Mouse (Mus musculus): ENCODE data around the gene Col23a1. TPM values are rescaled to one million over a fixed set of nuclear protein-coding genes. Genes with fewer than 3 reads are reported as not detected.

Gene Col23a1
- polyA plus RNA-seq, 1 experiment, result 0.76 TPM

DNA sequence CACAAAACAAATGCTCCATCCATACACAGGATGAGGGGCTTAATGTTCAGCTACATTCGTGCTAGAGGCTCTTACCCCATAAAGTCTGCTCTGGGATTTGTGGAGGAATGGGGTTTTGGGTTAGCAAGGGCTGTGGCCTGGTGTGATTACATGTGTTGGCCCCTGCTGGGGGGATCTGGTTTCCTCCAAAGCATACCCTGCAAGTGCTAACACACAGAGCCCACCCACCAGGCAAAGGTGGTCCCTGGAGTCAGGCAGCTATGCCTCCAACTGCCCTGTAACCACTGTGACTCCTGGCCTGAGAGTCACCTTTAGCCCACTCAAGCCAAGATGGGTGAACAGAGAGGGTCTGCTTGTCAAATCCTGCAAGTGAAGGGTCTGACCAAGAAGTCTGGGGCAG lies 82.2 kb downstream of the Col23a1 start:
- H3K9me3 ChIP-seq (replicated peaks; ENCODE audit: control insufficient read depth, insufficient read depth, low read length, poor library complexity, severe bottlenecking), result no peaks in the 10 kb centered on the region
- TF ChIP-seq CTCF (IDR thresholded peaks at IDR 0.05; ENCODE audit: low read depth, low read length) (no peak), POLR2A (IDR thresholded peaks at IDR 0.05; ENCODE audit: insufficient read depth, low read length) (no peak), EP300 (IDR thresholded peaks at IDR 0.05; ENCODE audit: insufficient read depth, low read depth, low read length) (no peak)
- no peak overlapping the region for H3K9ac ChIP-seq (ENCODE audit: low read depth, poor library complexity, severe bottlenecking)
- H3K4me3 ChIP-seq (ENCODE audit: low read depth, low read length), result no peak overlapping the region
- no peak overlapping the region for H3K27ac ChIP-seq (ENCODE audit: insufficient read depth, low read length)
- H3K27me3 ChIP-seq (ENCODE audit: control insufficient read depth, insufficient read depth, low read length, poor library complexity, severe bottlenecking), result no peaks in the 10 kb centered on the region
- no peaks in the 10 kb centered on the region for H3K4me1 ChIP-seq (ENCODE audit: control insufficient read depth, insufficient read depth, low read length)
- no peaks in the 10 kb centered on the region for H3K36me3 ChIP-seq (ENCODE audit: control insufficient read depth, insufficient read depth, low read length, poor library complexity, severe bottlenecking)

DNA sequence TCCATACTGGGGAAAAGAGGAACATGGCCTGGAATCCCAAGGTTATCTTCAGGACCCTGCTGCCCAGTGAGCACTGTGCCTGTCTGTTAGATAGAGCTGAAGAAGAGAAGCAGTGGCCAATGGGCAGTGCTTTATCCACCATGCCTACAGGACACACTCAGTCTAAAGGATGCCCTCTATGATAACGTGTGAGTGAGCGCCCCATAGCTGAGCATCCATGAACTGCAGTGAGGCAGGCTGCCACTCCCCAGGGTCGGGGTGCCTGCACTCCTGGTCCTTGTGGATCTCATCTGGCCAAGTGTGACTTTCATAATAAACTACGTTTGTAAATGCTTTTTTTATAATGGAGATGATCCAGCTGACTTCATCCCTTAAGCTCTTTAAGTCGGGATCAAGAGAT lies 87.5 kb downstream of the Col23a1 start:
- Histone ChIP-seq H3K4me1 (ENCODE audit: control insufficient read depth, insufficient read depth, low read length) (no peaks in the 10 kb centered on the region), H3K9ac (ENCODE audit: low read depth, poor library complexity, severe bottlenecking) (no peak overlapping the region), H3K36me3 (ENCODE audit: control insufficient read depth, insufficient read depth, low read length, poor library complexity, severe bottlenecking) (no peaks in the 10 kb centered on the region), H3K27me3 (ENCODE audit: control insufficient read depth, insufficient read depth, low read length, poor library complexity, severe bottlenecking) (no peaks in the 10 kb centered on the region), H3K4me3 (ENCODE audit: low read depth, low read length) (no peak overlapping the region), H3K9me3 (replicated peaks; ENCODE audit: control insufficient read depth, insufficient read depth, low read length, poor library complexity, severe bottlenecking) (no peaks in the 10 kb centered on the region), H3K27ac (ENCODE audit: insufficient read depth, low read length) (no peak overlapping the region)
- peak; percentile 17 for TF ChIP-seq CTCF (IDR thresholded peaks at IDR 0.05; ENCODE audit: low read depth, low read length)
- no peak for TF ChIP-seq EP300 (IDR thresholded peaks at IDR 0.05; ENCODE audit: insufficient read depth, low read depth, low read length)
- no peak for TF ChIP-seq POLR2A (IDR thresholded peaks at IDR 0.05; ENCODE audit: insufficient read depth, low read length)

DNA sequence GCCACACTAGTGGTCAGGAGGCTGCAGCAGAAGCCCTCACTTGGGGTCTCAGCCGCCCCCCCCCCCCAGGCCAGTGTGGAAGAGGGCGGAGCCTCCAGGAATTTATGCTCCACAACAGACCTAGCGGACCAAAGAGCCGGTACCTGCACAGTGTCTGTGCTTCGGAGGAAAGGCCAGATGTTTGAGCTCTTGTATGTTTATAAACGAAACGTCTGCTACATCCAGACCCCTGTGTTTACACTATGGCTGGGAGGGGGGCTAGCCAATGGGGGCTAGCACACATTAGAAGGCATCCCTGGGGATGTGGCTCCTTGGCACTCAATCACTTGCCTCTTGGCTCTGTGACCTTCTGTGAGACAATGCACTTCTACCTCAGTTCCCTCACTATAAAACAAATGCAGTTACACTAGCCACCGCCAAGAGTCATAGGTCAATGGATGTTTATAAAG lies 99.2 kb downstream of the Col23a1 start:
- Histone ChIP-seq H3K27me3 (ENCODE audit: control insufficient read depth, insufficient read depth, low read length, poor library complexity, severe bottlenecking) (no peaks in the 10 kb centered on the region), H3K4me1 (ENCODE audit: control insufficient read depth, insufficient read depth, low read length) (no peaks in the 10 kb centered on the region), H3K9me3 (replicated peaks; ENCODE audit: control insufficient read depth, insufficient read depth, low read length, poor library complexity, severe bottlenecking) (no peaks in the 10 kb centered on the region), H3K36me3 (ENCODE audit: control insufficient read depth, insufficient read depth, low read length, poor library complexity, severe bottlenecking) (no peaks in the 10 kb centered on the region), H3K27ac (ENCODE audit: insufficient read depth, low read length) (no peak overlapping the region), H3K4me3 (ENCODE audit: low read depth, low read length) (no peak overlapping the region), H3K9ac (ENCODE audit: low read depth, poor library complexity, severe bottlenecking) (no peak overlapping the region)
- no peak for TF ChIP-seq EP300 (IDR thresholded peaks at IDR 0.05; ENCODE audit: insufficient read depth, low read depth, low read length)
- TF ChIP-seq POLR2A (IDR thresholded peaks at IDR 0.05; ENCODE audit: insufficient read depth, low read length), result no peak
- no peak for TF ChIP-seq CTCF (IDR thresholded peaks at IDR 0.05; ENCODE audit: low read depth, low read length)

DNA sequence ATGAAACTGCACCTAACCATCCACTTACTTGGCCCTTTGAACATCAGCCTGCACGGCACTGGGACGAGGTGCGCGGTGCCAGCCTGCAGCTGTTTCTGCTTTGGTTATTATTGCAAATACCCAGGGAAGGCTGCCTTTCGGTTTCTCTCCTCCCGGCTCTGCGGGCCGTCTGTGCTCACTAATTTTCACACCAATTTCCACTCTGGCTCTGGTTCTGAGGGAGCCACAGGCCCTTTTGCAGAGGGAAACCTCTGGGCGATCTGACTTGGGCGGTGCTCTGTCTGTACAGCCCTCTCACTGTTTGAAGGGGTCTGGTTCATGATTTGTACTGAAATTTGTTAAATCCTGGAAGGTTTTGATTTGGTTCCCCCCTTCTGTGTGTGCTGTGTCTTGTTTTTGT lies 100.0 kb downstream of the Col23a1 start:
- Histone ChIP-seq H3K9ac (ENCODE audit: low read depth, poor library complexity, severe bottlenecking) (no peak overlapping the region), H3K27me3 (ENCODE audit: control insufficient read depth, insufficient read depth, low read length, poor library complexity, severe bottlenecking) (no peaks in the 10 kb centered on the region), H3K4me1 (ENCODE audit: control insufficient read depth, insufficient read depth, low read length) (no peaks in the 10 kb centered on the region), H3K4me3 (ENCODE audit: low read depth, low read length) (no peak overlapping the region), H3K36me3 (ENCODE audit: control insufficient read depth, insufficient read depth, low read length, poor library complexity, severe bottlenecking) (no peaks in the 10 kb centered on the region), H3K9me3 (replicated peaks; ENCODE audit: control insufficient read depth, insufficient read depth, low read length, poor library complexity, severe bottlenecking) (no peaks in the 10 kb centered on the region), H3K27ac (ENCODE audit: insufficient read depth, low read length) (no peak overlapping the region)
- TF ChIP-seq CTCF (IDR thresholded peaks at IDR 0.05; ENCODE audit: low read depth, low read length), result no peak
- TF ChIP-seq POLR2A (IDR thresholded peaks at IDR 0.05; ENCODE audit: insufficient read depth, low read length), result no peak
- no peak for TF ChIP-seq EP300 (IDR thresholded peaks at IDR 0.05; ENCODE audit: insufficient read depth, low read depth, low read length)

DNA sequence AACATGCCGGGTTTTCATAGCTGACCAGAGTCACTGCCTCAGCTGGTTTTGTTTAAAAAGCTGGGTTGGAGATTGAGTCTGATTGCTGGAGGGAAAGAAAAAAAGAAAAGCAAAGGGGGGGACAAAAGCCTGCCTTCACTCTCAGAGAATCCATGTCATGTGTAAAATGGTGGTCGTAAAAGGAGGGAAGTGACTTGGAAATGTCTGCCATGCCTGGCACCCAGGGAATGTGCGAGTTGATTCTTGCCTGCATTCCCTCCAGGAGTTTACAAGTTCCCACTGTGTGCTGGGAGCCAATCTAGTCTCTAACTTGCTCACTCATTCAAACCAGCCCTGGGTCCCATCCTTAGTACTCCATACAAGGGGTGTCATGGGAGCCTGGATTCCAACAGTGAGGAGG lies 100.8 kb downstream of the Col23a1 start:
- Histone ChIP-seq H3K36me3 (ENCODE audit: control insufficient read depth, insufficient read depth, low read length, poor library complexity, severe bottlenecking) (no peaks in the 10 kb centered on the region), H3K4me1 (ENCODE audit: control insufficient read depth, insufficient read depth, low read length) (no peaks in the 10 kb centered on the region), H3K9ac (ENCODE audit: low read depth, poor library complexity, severe bottlenecking) (no peak overlapping the region), H3K27ac (ENCODE audit: insufficient read depth, low read length) (no peak overlapping the region), H3K9me3 (replicated peaks; ENCODE audit: control insufficient read depth, insufficient read depth, low read length, poor library complexity, severe bottlenecking) (no peaks in the 10 kb centered on the region), H3K27me3 (ENCODE audit: control insufficient read depth, insufficient read depth, low read length, poor library complexity, severe bottlenecking) (no peaks in the 10 kb centered on the region), H3K4me3 (ENCODE audit: low read depth, low read length) (no peak overlapping the region)
- TF ChIP-seq POLR2A (IDR thresholded peaks at IDR 0.05; ENCODE audit: insufficient read depth, low read length) (no peak), CTCF (IDR thresholded peaks at IDR 0.05; ENCODE audit: low read depth, low read length) (no peak), EP300 (IDR thresholded peaks at IDR 0.05; ENCODE audit: insufficient read depth, low read depth, low read length) (no peak)

DNA sequence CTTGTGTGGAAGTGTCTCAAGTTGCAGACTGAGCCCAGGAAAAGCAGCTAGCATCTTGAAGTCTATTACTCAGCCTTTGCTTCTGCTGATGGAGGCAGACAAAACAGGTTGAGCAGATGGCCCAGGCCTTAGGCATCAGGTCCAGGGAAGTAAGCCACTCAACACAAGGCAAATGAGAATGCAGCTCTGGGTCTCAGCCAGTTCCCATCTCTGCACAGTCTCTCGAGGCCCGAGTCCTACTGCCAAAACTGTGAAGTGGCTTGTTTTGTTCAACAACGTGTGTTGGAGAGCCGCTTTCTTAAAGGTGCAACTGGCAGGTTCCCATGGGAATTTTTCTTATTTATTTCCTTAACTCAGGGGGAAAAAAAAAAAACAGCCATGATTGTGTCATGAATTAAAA lies 101.8 kb downstream of the Col23a1 start:
- TF ChIP-seq EP300 (IDR thresholded peaks at IDR 0.05; ENCODE audit: insufficient read depth, low read depth, low read length) (no peak), POLR2A (IDR thresholded peaks at IDR 0.05; ENCODE audit: insufficient read depth, low read length) (no peak), CTCF (IDR thresholded peaks at IDR 0.05; ENCODE audit: low read depth, low read length) (no peak)

More for the DNA sequence above, 101.8 kb downstream of the Col23a1 start:
- Histone ChIP-seq H3K4me1 (ENCODE audit: control insufficient read depth, insufficient read depth, low read length) (no peaks in the 10 kb centered on the region), H3K9me3 (replicated peaks; ENCODE audit: control insufficient read depth, insufficient read depth, low read length, poor library complexity, severe bottlenecking) (no peaks in the 10 kb centered on the region), H3K4me3 (ENCODE audit: low read depth, low read length) (no peak overlapping the region), H3K36me3 (ENCODE audit: control insufficient read depth, insufficient read depth, low read length, poor library complexity, severe bottlenecking) (no peaks in the 10 kb centered on the region), H3K27ac (ENCODE audit: insufficient read depth, low read length) (no peak overlapping the region), H3K9ac (ENCODE audit: low read depth, poor library complexity, severe bottlenecking) (no peak overlapping the region), H3K27me3 (ENCODE audit: control insufficient read depth, insufficient read depth, low read length, poor library complexity, severe bottlenecking) (no peaks in the 10 kb centered on the region)
